Mouse (Mus musculus) olfactory bulb, adult 2 months (tissue): ENCODE measurements around the gene Rbm38. TPM values are rescaled to one million over a fixed set of nuclear protein-coding genes. Genes with fewer than 3 reads are reported as not detected.

Experiments used
- H3K27ac ChIP-seq: fragments of 200-500 bp; 2 replicates; pipeline ENCODE4 v1.5.1; 2012; ENCODE audit warnings: low read depth, low read length; ENCODE audit not compliant: insufficient read depth
- H3K4me1 ChIP-seq: fragments of 200-500 bp; 2 replicates; pipeline ENCODE4 v1.6.1; 2012; ENCODE audit warnings: low read length; ENCODE audit not compliant: control insufficient read depth, insufficient read depth
- H3K4me3 ChIP-seq: fragments of 200-500 bp; 2 replicates; pipeline ENCODE4 v1.5.1; 2012; ENCODE audit warnings: mild to moderate bottlenecking, low read depth, low read length, moderate library complexity; ENCODE audit not compliant: insufficient read depth
- CTCF ChIP-seq: fragments of 200-500 bp; IDR thresholded peaks from 2 replicates; pipeline ENCODE4 v1.5.1; 2012; ENCODE audit warnings: low read depth, mild to moderate bottlenecking, low read length, moderate library complexity; ENCODE audit not compliant: insufficient read depth
- POLR2A ChIP-seq: fragments of 200-500 bp; IDR thresholded peaks from 2 replicates; pipeline ENCODE4 v1.6.1; 2012; ENCODE audit warnings: mild to moderate bottlenecking, low read depth, low read length, moderate library complexity; ENCODE audit not compliant: insufficient read depth
- WGBS: fragments of 180-500 bp; shearing (Covaris S2); methylation state at CpG from one replicate; pipeline ENCODE4 v1.1.7; 2018; 5-methylcytosine and 5-hydroxymethylcytosine counted together
- polyA plus RNA-seq: library from polyadenylated mRNA; stranded (reverse); fragments of >200 nt; gene quantifications from 2 replicates; pipeline ENCODE4 v1.2.4, GENCODE M21; 2012; ENCODE audit warnings: low replicate concordance; ENCODE audit not compliant: missing spikeins, insufficient read depth, insufficient read length

Rbm38 gene
- polyA plus RNA-seq, 1 experiment = not detected

DNA sequence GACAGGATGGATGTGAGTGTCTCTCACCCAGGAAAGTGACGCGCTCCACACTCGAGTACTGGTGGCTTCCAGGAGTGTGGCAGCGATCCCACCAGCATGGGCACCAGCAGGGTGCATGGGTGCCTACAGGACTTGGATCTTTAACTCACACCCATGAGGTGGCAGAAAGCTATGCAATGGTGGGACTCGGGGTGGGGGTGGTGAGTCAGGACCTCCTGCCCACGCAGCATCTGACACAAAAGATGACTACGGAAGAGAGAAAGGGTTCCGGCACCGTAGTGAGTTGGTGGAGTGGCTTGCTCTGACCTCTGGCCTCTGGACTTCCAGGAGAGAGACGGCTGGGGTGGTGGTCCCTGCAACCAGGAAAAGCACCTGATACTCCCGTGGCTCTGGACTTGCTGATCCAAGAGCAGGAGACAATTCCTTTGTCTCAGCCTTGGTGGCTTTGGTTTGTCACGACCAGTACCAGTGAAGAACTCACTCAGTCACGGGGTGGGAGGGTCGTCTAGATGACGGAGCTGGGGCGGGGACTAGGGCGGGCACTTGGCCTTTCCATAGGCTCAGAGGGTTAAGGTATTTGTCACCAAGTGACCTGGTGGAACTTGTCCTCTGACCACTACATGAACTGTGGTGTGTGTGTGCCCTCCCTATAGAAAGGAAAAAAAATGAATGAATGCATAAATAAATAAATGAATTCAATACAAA, 27.9 kb downstream of the Rbm38 start:
- Histone ChIP-seq H3K27ac (no peak overlapping the region), H3K4me3 (no peak overlapping the region), H3K4me1 (0 out of 2 replicates have a peak, but pooled peaks cover 3% of the 10 kb centered on the region)
- TF ChIP-seq POLR2A = no peak
- TF ChIP-seq CTCF = no peak
- WGBS = 72% methylated on average over 17 of the region's 17 CpGs

DNA sequence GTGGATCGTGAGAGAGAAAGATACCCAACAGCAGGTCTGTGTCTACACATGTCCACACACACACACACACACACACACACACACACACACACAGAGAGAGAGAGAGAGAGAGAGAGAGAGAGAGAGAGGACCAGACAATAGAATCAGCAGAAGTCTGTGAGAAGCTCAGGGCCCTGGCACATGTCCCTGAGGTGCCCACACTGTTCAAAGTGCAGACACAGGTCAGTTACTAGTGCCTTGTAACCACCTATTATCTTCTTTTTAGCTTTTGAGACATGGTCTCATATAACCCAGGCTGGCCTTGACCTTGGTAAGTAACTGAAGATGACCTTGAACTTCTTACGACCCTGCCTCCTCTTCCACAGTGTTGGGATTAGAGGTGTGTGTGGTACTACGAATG, 28.9 kb downstream of the Rbm38 start:
- H3K4me3 ChIP-seq = no peak overlapping the region
- 89% methylated on average over 3 of the region's 3 CpGs for WGBS
- H3K27ac ChIP-seq = no peak overlapping the region
- H3K4me1 ChIP-seq = 0 out of 2 replicates have a peak, but pooled peaks cover 3% of the 10 kb centered on the region
- no peak for TF ChIP-seq POLR2A
- TF ChIP-seq CTCF = no peak

- WGBS = 75% methylated on average over 6 of the region's 6 CpGs
- TF ChIP-seq POLR2A = no peak
- TF ChIP-seq CTCF = no peak
- Histone ChIP-seq H3K4me3 (no peak overlapping the region), H3K27ac (no peak overlapping the region), H3K4me1 (0 out of 2 replicates have a peak, but pooled peaks cover 3% of the 10 kb centered on the region)
Measured at GRCm38 (mm10) chr2:173049817-173050216, 29.5 kb downstream of the Rbm38 start.

- Histone ChIP-seq H3K27ac (no peak overlapping the region), H3K4me3 (no peak overlapping the region), H3K4me1 (0 out of 2 replicates have a peak, but pooled peaks cover 3% of the 10 kb centered on the region)
- WGBS = 67% methylated on average over 8 of the region's 8 CpGs
- no peak for TF ChIP-seq POLR2A
- TF ChIP-seq CTCF = no peak
Measured at GRCm38 (mm10) chr2:173050604-173051382, 30.5 kb downstream of the Rbm38 start.

- 94% methylated on average over 8 of the region's 8 CpGs for WGBS
- Histone ChIP-seq H3K27ac (no peak overlapping the region), H3K4me3 (no peak overlapping the region), H3K4me1 (0 out of 2 replicates have a peak, but pooled peaks cover 6% of the 10 kb centered on the region)
- TF ChIP-seq CTCF (no peak), POLR2A (no peak)
Measured at GRCm38 (mm10) chr2:173052881-173053280, 32.6 kb downstream of the Rbm38 start.

DNA sequence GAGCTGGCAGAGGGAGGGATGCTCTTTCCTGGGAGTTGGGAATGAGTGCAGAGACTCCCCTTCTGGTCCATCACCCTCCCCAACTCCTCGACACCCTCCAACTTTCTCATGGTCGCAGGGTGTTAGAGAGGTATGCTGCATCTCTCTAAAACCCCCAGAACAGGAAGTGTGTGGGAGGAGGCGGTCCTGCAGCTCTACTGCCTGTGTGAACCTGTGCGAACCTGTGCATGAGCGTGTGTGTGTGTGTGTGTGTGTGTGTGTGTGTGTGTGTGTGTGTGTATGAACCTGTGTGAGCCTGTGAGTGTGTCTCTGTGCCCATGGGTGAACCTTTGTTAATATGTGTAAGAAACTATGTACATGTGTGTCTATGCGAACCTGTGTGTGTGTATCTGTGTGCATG, 33.5 kb downstream of the Rbm38 start:
- Histone ChIP-seq H3K4me3 (no peak overlapping the region), H3K4me1 (0 out of 2 replicates have a peak, but pooled peaks cover 4% of the 10 kb centered on the region), H3K27ac (no peak overlapping the region)
- WGBS = 92% methylated on average over 6 of the region's 6 CpGs
- TF ChIP-seq CTCF = no peak
- no peak for TF ChIP-seq POLR2A

DNA sequence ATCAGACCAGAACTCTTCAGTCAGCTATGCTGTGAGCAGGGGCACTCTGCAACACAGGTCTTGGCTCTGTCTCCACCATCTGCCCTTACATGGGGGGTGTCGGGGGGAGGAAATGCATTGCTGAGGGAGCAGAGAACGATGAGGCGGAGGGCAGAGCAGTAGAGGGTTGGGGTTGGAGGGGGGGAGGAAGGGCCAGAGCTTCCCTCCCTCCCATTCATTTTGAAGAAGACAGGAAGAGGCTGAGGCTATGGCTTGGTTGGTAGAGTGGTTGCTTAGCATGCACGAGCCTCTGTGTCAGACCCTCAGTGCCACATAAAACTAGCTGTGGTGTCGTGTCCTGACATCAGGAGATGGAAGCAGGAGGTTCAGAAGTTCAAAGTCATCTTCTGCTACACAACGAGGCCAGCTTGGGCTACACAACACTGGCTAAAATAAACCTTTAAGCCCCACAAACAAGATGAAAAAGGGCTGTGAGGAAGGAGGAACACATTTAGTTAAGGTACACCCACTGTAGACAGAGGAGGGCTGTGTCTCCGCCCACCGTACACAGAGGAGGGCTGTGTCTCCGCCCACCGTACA, 36.1 kb downstream of the Rbm38 start:
- no peak overlapping the region for H3K4me3 ChIP-seq
- H3K27ac ChIP-seq = no peak overlapping the region
- H3K4me1 ChIP-seq = 0 out of 2 replicates have a peak, but pooled peaks cover 4% of the 10 kb centered on the region
- TF ChIP-seq POLR2A (no peak), CTCF (no peak)
- 83% methylated on average over 10 of the region's 10 CpGs for WGBS

- 72% methylated on average over 11 of the region's 11 CpGs for WGBS
- Histone ChIP-seq H3K4me3 (no peak overlapping the region), H3K4me1 (0 out of 2 replicates have a peak, but pooled peaks cover 4% of the 10 kb centered on the region), H3K27ac (no peak overlapping the region)
- TF ChIP-seq CTCF (no peak), POLR2A (no peak)
Measured at GRCm38 (mm10) chr2:173056882-173057315, 36.6 kb downstream of the Rbm38 start.

- 58% methylated on average over 10 of the region's 10 CpGs for WGBS
- no peak for TF ChIP-seq CTCF
- TF ChIP-seq POLR2A = no peak
- Histone ChIP-seq H3K4me3 (no peak overlapping the region), H3K27ac (no peak overlapping the region), H3K4me1 (0 out of 2 replicates have a peak, but pooled peaks cover 4% of the 10 kb centered on the region)
Measured at GRCm38 (mm10) chr2:173057623-173058022, 37.3 kb downstream of the Rbm38 start.

- no peak overlapping the region for H3K27ac ChIP-seq
- 0 out of 2 replicates have a peak, but pooled peaks cover 4% of the 10 kb centered on the region for H3K4me1 ChIP-seq
- TF ChIP-seq POLR2A = no peak
- no peak for TF ChIP-seq CTCF
- no peak overlapping the region for H3K4me3 ChIP-seq
- WGBS = 62% methylated on average over 11 of the region's 11 CpGs
Measured at GRCm38 (mm10) chr2:173058263-173058662, 38.0 kb downstream of the Rbm38 start.
